Mouse (Mus musculus): ENCODE results near the gene Gm15517.
"Not testable (repeated sequence)": the region's sequence is repeated elsewhere in the genome, so short reads cannot be mapped to it uniquely, and the experiment has no call there.

Gm15517 gene

DNA sequence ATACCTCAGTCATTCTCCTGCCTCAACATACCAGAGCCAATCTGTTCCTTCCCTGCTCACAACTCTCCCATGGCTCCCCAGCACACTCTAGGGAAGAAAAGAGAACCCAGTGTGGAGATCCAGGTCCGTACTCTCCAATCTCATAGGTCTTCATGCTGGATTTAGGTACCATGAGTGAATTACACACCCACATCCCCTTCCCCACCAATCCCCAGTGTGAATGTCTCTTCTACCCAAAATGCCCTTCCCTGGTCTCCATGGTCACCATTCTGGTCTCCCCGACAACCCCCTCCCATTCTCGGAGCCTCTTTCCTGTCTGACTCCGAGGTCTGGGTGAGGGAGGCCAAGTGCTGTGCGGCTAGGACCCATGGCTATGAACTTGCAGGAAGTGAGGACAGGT is at the start of gene Gm15517:
TSS of gene Gm15517 (plus strand) at position 301 of the 400 bp plus-strand sequence.
- no peak for DNase-seq (ENCODE audit: low read depth, low spot score)

- no peak for DNase-seq (ENCODE audit: low read depth, low spot score)
Measured at GRCm38 (mm10) chr7:44215645-44216044, 45.6 kb upstream of the Gm15517 start, which contains the start of gene Klk1b5. Gene Klk1b5, plus strand, starts transcription at chr7:44215945.

- not testable (repeated sequence) for DNase-seq (ENCODE audit: low read depth, low spot score)
Measured at GRCm38 (mm10) chr7:44221601-44222000, 39.6 kb upstream of the Gm15517 start.

DNA sequence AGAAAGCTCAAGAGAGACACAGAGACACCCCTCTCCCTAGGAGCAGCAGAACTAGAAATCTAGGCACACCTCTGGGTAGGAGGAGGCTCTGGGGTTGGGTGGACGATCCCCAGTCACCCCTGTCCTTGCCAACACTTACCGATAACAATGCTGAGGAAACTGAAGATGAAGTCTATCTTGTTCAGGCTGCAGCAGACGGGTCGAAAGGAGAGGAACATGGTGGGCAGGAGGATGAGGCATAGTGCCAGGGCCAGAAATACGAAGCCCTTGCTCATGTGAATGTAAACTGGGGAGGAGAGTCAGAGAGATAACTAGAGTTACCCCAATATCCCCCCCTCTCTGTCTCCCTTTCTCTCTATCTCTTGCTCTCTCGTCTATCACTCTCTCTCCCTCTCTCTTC is 38.9 kb upstream of the Gm15517 start:
- not testable (repeated sequence) for DNase-seq (ENCODE audit: low read depth, low spot score)

DNA sequence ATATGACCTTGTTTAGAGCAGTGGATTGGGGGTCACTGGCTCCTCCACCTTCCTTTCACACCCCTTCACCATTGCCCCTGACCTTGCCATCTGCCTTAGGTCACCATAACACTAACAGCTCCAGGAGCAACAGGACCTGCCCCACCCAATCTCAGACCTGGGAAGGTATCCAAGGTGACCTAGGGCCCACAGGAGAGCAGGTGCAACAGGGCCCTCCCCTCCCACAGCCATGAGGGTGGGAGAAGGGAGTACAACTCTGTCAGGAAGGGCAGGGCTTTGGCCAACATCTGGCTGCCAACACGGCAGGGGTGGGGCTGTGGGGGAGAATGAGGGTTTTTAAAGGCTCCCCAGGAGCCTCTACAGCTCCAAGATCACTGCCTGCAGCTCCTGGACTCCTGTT is 36.2 kb upstream of the Gm15517 start, which contains the start of gene Klk1:
TSS of gene Klk1 (plus strand) at position 285 of the 400 bp plus-strand sequence.
- DNase-seq (ENCODE audit: low read depth, low spot score), result no peak

- no peak for DNase-seq (ENCODE audit: low read depth, low spot score)
Measured at GRCm38 (mm10) chr7:44235909-44236308, 25.3 kb upstream of the Gm15517 start, which contains the start of gene Gm36864. Gene Gm36864, plus strand, starts transcription at chr7:44236177.

DNA sequence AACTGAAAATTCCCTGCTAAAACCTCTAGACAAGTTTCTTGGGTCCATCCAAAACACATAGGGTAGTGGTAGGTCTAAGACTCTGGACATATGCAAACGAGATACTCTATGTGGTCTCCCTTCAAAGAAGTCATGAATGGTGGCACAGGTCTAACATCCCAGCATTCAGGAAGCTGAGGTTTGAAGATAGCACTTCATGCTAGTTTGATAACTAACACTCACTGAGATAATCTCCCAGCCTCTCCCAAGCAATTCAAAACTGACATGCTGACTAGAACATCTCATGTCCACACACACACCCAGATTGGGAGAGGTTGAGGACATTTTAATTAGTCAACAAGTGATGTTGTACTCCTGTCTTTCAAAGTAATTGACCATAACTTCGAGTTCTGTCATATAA is 21.3 kb upstream of the Gm15517 start:
- no peak for DNase-seq (ENCODE audit: low read depth, low spot score)

GRCm38 (mm10) chr7:44240712-44241111 is 20.5 kb upstream of the Gm15517 start:
- DNase-seq (ENCODE audit: low read depth, low spot score), result no peak

GRCm38 (mm10) chr7:44241163-44241562 is 20.1 kb upstream of the Gm15517 start:
- no peak for DNase-seq (ENCODE audit: low read depth, low spot score)

GRCm38 (mm10) chr7:44244080-44244479 is 17.2 kb upstream of the Gm15517 start:
- no peak for DNase-seq (ENCODE audit: low read depth, low spot score)

- peak; percentile 93 for DNase-seq (ENCODE audit: low read depth, low spot score)
Measured at GRCm38 (mm10) chr7:44246055-44246983, 14.9 kb upstream of the Gm15517 start, which contains the start of the genes 1700028J19Rik and 2410002F23Rik. Gene 1700028J19Rik, minus strand, starts transcription at chr7:44246695. Gene 2410002F23Rik, plus strand, starts transcription at chr7:44246722.

DNA sequence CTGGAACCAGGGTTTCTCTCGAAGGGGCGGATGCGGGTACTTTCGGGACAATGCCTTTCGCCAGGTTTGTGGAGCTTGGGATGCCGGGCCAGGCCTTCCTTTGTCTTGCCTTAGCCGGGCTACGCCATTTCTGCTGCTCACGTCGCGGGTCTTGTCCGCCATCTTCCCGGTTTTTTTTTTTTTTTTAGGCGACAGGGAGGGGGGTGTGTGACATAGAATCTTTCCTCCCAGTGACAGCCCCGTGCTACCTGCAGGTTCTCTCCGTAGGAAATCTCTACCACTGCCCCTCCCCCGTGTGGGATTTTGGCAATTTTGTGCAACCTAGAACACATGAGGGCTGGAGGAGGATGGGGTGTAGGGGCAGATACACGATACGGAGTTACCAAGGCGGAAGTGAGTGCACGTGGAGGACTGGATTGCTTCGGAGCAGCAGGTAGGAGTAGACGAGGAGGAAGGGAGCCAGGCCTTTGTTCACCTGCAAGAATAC is 14.2 kb upstream of the Gm15517 start:
- DNase-seq (ENCODE audit: low read depth, low spot score), result peak; percentile 75

DNA sequence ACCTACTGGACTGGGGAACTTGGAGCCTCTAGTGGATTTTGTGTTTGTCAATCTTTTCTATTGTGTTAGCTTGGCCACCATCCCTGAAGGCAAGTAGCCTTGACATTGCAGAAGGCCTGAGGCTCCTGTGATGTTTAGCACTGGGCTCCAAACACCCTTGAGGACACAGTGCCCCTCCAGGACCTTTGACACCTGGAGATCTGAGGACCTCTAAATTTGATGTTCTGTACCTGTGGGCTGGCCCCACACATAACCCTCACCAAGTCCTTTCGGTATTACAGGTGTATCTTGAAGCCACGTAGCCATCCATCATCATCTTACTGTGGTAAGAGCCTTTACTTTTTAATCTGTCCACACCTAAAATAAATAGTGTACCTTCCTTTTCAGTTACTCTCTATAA is 13.3 kb upstream of the Gm15517 start:
- no peak for DNase-seq (ENCODE audit: low read depth, low spot score)

- no peak for DNase-seq (ENCODE audit: low read depth, low spot score)
Measured at GRCm38 (mm10) chr7:44249248-44249647, 12.0 kb upstream of the Gm15517 start.

DNA sequence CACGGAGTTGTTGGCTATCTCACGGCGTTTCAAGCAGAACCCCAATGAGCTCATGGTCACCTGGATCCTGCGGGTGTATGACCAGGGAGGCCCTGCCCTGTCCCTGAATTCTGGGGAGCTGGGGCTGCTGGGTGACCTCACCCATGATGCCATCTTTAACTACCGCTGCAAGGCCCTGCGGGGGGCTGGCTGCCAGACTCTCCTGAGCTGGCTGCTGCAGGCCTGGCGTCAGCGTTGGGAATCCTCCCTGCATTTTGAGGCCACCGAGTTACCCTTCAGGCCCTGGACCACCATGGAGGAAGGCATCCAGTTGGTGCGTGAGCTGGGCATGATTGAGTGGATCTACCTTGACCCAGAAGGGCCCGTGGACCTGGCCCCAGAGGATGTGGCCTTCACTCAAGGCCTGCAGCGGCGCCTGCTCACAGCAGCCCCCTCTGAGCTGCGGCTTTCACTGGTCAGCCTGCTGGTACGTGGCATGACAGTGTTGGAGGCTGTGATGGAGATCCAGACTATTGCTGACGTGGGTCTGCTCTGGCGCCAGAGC is 10.4 kb upstream of the Gm15517 start:
- DNase-seq (ENCODE audit: low read depth, low spot score), result not testable (repeated sequence)

- DNase-seq (ENCODE audit: low read depth, low spot score), result no peak
Measured at GRCm38 (mm10) chr7:44253023-44253616, 8.1 kb upstream of the Gm15517 start.

DNA sequence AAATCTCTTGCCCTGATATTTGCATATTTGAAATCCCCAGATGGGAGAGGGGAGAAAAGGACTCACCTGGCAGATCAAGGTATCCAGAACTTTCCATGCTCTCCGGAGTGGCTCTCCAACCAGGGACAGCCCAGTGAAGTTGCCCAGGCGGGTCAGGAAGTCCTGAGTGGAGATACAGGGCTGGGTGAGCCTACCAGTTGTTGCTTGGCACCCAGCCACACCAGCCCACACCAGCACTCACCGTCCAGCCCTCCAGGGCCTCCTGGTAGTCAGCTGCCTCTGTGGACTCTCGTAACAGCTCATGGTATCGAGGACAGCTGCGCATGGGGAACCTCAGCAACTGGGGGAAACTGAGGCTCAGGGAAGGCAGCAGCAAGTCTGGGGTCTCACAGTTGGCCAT is 6.3 kb upstream of the Gm15517 start:
- DNase-seq (ENCODE audit: low read depth, low spot score), result no peak

DNA sequence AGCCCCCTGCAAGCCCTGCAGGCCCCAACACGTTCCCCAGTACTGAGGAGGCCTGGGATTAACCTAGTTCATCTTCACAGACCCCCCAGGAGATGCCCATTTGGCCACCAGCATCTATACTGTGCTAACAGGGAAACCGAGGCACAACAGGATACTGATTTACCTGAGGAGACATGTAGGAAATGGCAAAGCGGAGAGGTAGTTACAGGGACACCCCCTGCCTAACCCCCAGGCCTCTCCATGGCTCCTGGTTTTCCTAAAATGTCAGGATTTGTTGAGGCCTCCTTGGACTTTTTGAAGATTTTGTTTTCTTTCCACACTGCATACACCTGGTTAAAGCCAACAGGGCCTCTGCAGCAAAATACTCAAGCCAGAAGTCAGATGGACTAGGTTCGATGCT is 4.0 kb upstream of the Gm15517 start, which contains the start of gene Acp4:
TSS of gene Acp4 (minus strand) at position 101 of the 400 bp plus-strand sequence.
- no peak for DNase-seq (ENCODE audit: low read depth, low spot score)

GRCm38 (mm10) chr7:44260410-44260809 is 837 bp upstream of the Gm15517 start:
- no peak for DNase-seq (ENCODE audit: low read depth, low spot score)

GRCm38 (mm10) chr7:44262791-44263643 is 1.8 kb downstream of the Gm15517 start:
- DNase-seq (ENCODE audit: low read depth, low spot score), result peak; percentile 94

GRCm38 (mm10) chr7:44268117-44268516 is 6.9 kb downstream of the Gm15517 start:
- DNase-seq (ENCODE audit: low read depth, low spot score), result no peak

All from CD4-positive, CD25-positive, alpha-beta regulatory T cell, adult 2 months (primary cell).